Mouse (Mus musculus) CH12.LX (cell line): Measurements from ENCODE around the gene Slc13a2. TPM values are rescaled to one million over a fixed set of nuclear protein-coding genes. Genes with fewer than 3 reads are reported as not detected.

Experiments used
- DNase-seq: peaks from one replicate; pipeline ENCODE4 v3.0.0-alpha.2; 2013; ENCODE audit errors: extremely low read depth
- H3K27ac ChIP-seq: 2 replicates; pipeline ENCODE4 v1.5.1; 2012; ENCODE audit warnings: low read depth, mild to moderate bottlenecking, control low read depth, moderate library complexity; ENCODE audit not compliant: insufficient read depth
- H3K27me3 ChIP-seq: replicated peaks from 2 replicates; pipeline ENCODE3; 2012; ENCODE audit warnings: inconsistent platforms
- H3K36me3 ChIP-seq, 2 experiments: replicated peaks in 1 of 2; 2 replicates each; pipeline versions ENCODE3 to v1.6.1; 2012; ENCODE audit warnings: inconsistent platforms in 1 of 2, low read length in 1 of 2, mild to moderate bottlenecking in 1 of 2, mixed read lengths in 1 of 2, moderate library complexity in 1 of 2; ENCODE audit not compliant: control insufficient read depth in 1 of 2, insufficient read depth in 1 of 2
- H3K4me1 ChIP-seq, 2 experiments: 2 replicates each; pipeline ENCODE4 v1.6.1; 2012; ENCODE audit warnings: inconsistent platforms in 1 of 2, moderate library complexity in 1 of 2; ENCODE audit not compliant: insufficient read depth in 2 of 2, control insufficient read depth in 1 of 2
- H3K4me2 ChIP-seq: 2 replicates; pipeline ENCODE4 v1.6.1; 2012; ENCODE audit warnings: low read depth, mild to moderate bottlenecking, control low read depth; ENCODE audit not compliant: poor library complexity, insufficient read depth, severe bottlenecking
- H3K4me3 ChIP-seq, 3 experiments: fragments of 150-350 bp in 1 of 3; sonication (generic) in 1 of 3; replicated peaks in 1 of 3; 2 replicates each; pipeline versions ENCODE3 to v1.5.1; 2011 to 2012; ENCODE audit warnings: low read depth in 2 of 3, low read length in 2 of 3, mild to moderate bottlenecking in 2 of 3, moderate library complexity in 2 of 3, control low read depth in 1 of 3, improper control_type of control experiment in 1 of 3, inconsistent platforms in 1 of 3, mixed read lengths in 1 of 3; ENCODE audit not compliant: poor library complexity in 1 of 3
- H3K79me2 ChIP-seq: replicated peaks from 2 replicates; pipeline ENCODE4 v1.6.1; 2012; ENCODE audit warnings: mild to moderate bottlenecking, moderate library complexity; ENCODE audit not compliant: control insufficient read depth, poor library complexity, insufficient read depth, severe bottlenecking; ENCODE audit errors: extremely low read depth
- H3K9ac ChIP-seq: 2 replicates; pipeline ENCODE4 v1.6.1; 2012; ENCODE audit warnings: low read depth, mild to moderate bottlenecking, control low read depth, moderate library complexity; ENCODE audit not compliant: insufficient read depth
- H3K9me3 ChIP-seq: replicated peaks from 2 replicates; pipeline ENCODE3; 2012; ENCODE audit warnings: low read length, inconsistent platforms, mixed read lengths
- CHD1 ChIP-seq: IDR thresholded peaks from 2 replicates; pipeline ENCODE4 v1.6.1; 2012; ENCODE audit warnings: low read depth, low read length, improper control_type of control experiment, inconsistent platforms
- CHD2 ChIP-seq: IDR thresholded peaks from 2 replicates; pipeline ENCODE4 v1.6.1; 2011; ENCODE audit warnings: low read length, improper control_type of control experiment
- CTCF ChIP-seq, 2 experiments: IDR thresholded peaks in 1 of 2; conservative IDR thresholded peaks in 1 of 2; 2 replicates each; pipeline ENCODE4 v1.5.1; 2011 to 2012; ENCODE audit warnings: low read depth in 2 of 2, low read length in 2 of 2, improper control_type of control experiment in 1 of 2, inconsistent platforms in 1 of 2, mild to moderate bottlenecking in 1 of 2, moderate library complexity in 1 of 2
- EP300 ChIP-seq: IDR thresholded peaks from 2 replicates; pipeline ENCODE4 v1.6.1; 2011; ENCODE audit warnings: low read length, improper control_type of control experiment
- ETS1 ChIP-seq: conservative IDR thresholded peaks from 2 replicates; pipeline ENCODE4 v1.6.1; 2012; ENCODE audit warnings: low read depth, mild to moderate bottlenecking, inconsistent platforms, low read length, improper control_type of control experiment, moderate library complexity
- IRF4 ChIP-seq: IDR thresholded peaks from 2 replicates; pipeline ENCODE4 v1.6.1; 2014; ENCODE audit warnings: low read depth, mild to moderate bottlenecking, inconsistent platforms, low read length, improper control_type of control experiment
- JUN ChIP-seq: IDR thresholded peaks from 2 replicates; pipeline ENCODE4 v1.6.1; 2011; ENCODE audit warnings: low read depth, mild to moderate bottlenecking, low read length, improper control_type of control experiment, moderate library complexity; ENCODE audit not compliant: insufficient read depth
- KAT2A ChIP-seq: IDR thresholded peaks from 2 replicates; pipeline ENCODE4 v1.6.1; 2012; ENCODE audit warnings: low read length, improper control_type of control experiment, inconsistent platforms; ENCODE audit not compliant: insufficient replicate concordance
- MAFK ChIP-seq: IDR thresholded peaks from 2 replicates; pipeline ENCODE4 v1.6.1; 2011; ENCODE audit warnings: low read length, improper control_type of control experiment; ENCODE audit not compliant: insufficient replicate concordance
- MAX ChIP-seq: IDR thresholded peaks from 2 replicates; pipeline ENCODE4 v1.6.1; 2011; ENCODE audit warnings: low read length, improper control_type of control experiment
- MAZ ChIP-seq: IDR thresholded peaks from 2 replicates; pipeline ENCODE4 v1.6.1; 2012; ENCODE audit warnings: low read depth, mild to moderate bottlenecking, inconsistent platforms, low read length, improper control_type of control experiment, moderate library complexity
- MEF2A ChIP-seq: IDR thresholded peaks from 2 replicates; pipeline ENCODE4 v1.6.1; 2014; ENCODE audit warnings: low read depth, mild to moderate bottlenecking, inconsistent platforms, low read length, improper control_type of control experiment, borderline replicate concordance
- MXI1 ChIP-seq: IDR thresholded peaks from 2 replicates; pipeline ENCODE4 v1.6.1; 2011; ENCODE audit warnings: mild to moderate bottlenecking, low read depth, low read length, improper control_type of control experiment
- NELFE ChIP-seq: IDR thresholded peaks from 2 replicates; pipeline ENCODE4 v1.6.1; 2011; ENCODE audit warnings: low read depth, low read length, improper control_type of control experiment
- NRF1 ChIP-seq: IDR thresholded peaks from 2 replicates; pipeline ENCODE4 v1.6.1; 2014; ENCODE audit warnings: low read depth, mild to moderate bottlenecking, inconsistent platforms, low read length, improper control_type of control experiment, moderate library complexity
- POLR2A ChIP-seq: IDR thresholded peaks from 2 replicates; pipeline ENCODE4 v1.6.1; 2011; ENCODE audit warnings: low read depth, mild to moderate bottlenecking, improper control_type of control experiment, low read length
- RAD21 ChIP-seq: IDR thresholded peaks from 2 replicates; pipeline ENCODE4 v1.6.1; 2011; ENCODE audit warnings: low read depth, mild to moderate bottlenecking, low read length, improper control_type of control experiment, moderate library complexity
- SIN3A ChIP-seq: IDR thresholded peaks from 2 replicates; pipeline ENCODE4 v1.6.1; 2012; ENCODE audit warnings: low read length, improper control_type of control experiment, inconsistent platforms
- TCF12 ChIP-seq: IDR thresholded peaks from 2 replicates; pipeline ENCODE4 v1.6.1; 2014; ENCODE audit warnings: low read depth, mild to moderate bottlenecking, inconsistent platforms, low read length, improper control_type of control experiment
- USF2 ChIP-seq: conservative IDR thresholded peaks from 2 replicates; pipeline ENCODE4 v1.6.1; 2011; ENCODE audit warnings: low read depth, low read length, improper control_type of control experiment
- ZC3H11A ChIP-seq: IDR thresholded peaks from 2 replicates; pipeline ENCODE4 v1.6.1; 2012; ENCODE audit warnings: low read depth, mild to moderate bottlenecking, inconsistent platforms, low read length, improper control_type of control experiment
- ZKSCAN1 ChIP-seq: IDR thresholded peaks from 2 replicates; pipeline ENCODE4 v1.6.1; 2012; ENCODE audit warnings: low read depth, inconsistent platforms, low read length, improper control_type of control experiment, borderline replicate concordance
- ZMIZ1 ChIP-seq: IDR thresholded peaks from 2 replicates; pipeline ENCODE4 v1.6.1; 2012; ENCODE audit warnings: low read depth, mild to moderate bottlenecking, inconsistent platforms, low read length, improper control_type of control experiment
- ZNF384 ChIP-seq: IDR thresholded peaks from 2 replicates; pipeline ENCODE4 v1.6.1; 2012; ENCODE audit warnings: low read depth, low read length, improper control_type of control experiment, inconsistent platforms
- dilution Hi-C: fragments of 300-500 bp; cut with MboI; formaldehyde crosslinking; loops from 2 replicates; pipeline ENCODE4 v1.14.3; 2020; ENCODE audit warnings: low sequenced_read_pairs; ENCODE audit not compliant: extremely low pct_unique_long_range_greater_than_20kb, extremely low pct_ligation_motif_present
- in situ Hi-C: fragments of 300-500 bp; cut with MboI; formaldehyde crosslinking; loops from 3 replicates; pipeline ENCODE4 v1.14.3; 2019; ENCODE audit warnings: low sequenced_read_pairs, low pct_ligation_motif_present, low pct_unique_long_range_greater_than_20kb, mixed read lengths
- polyA plus RNA-seq: library from polyadenylated mRNA; unstranded; fragments of >175 nt; gene quantifications from 2 replicates; pipeline ENCODE4 v1.2.1, GENCODE M21; 2012; ENCODE audit warnings: low read depth; ENCODE audit not compliant: insufficient read length
- total RNA-seq, 2 experiments: library from RNA; depleted of rRNA; stranded (reverse); fragments of 300-350 nt in 1 of 2; fragments of >200 nt in 1 of 2; gene quantifications; 2 replicates each; pipeline ENCODE4 v1.2.3; 2012 to 2014

The Slc13a2 gene
- total and polyA plus RNA-seq, 3 experiments, result not detected

GRCm38 (mm10) chr11:78412324-78412850, 9.6 kb downstream of the Slc13a2 start:
- no peak overlapping the region for H3K27ac ChIP-seq
- H3K9me3 ChIP-seq, result no peaks in the 10 kb centered on the region
- H3K36me3 ChIP-seq, result no peaks in the 10 kb centered on the region
- DNase-seq, result no peak
- H3K4me3 ChIP-seq, result no peak overlapping the region
- dilution Hi-C loops (no loop called here), in situ Hi-C loops (no loop called here)
- H3K79me2 ChIP-seq, result no peaks in the 10 kb centered on the region
- H3K4me2 ChIP-seq, result no peak overlapping the region
- peaks cover 91% of the 10 kb centered on the region for H3K27me3 ChIP-seq
- TF ChIP-seq CHD1 (no peak), ZMIZ1 (no peak), POLR2A (no peak), SIN3A (no peak), ZKSCAN1 (no peak), ZNF384 (no peak), MAX (no peak), RAD21 (no peak), NRF1 (no peak), TCF12 (no peak), CTCF (conservative IDR thresholded peaks at IDR 0.05 in 1 of 2, IDR thresholded peaks at IDR 0.05 in 1 of 2; ENCODE audit: low read depth in 2 of 2, low read length in 2 of 2) (no peak), IRF4 (no peak), NELFE (no peak), MAFK (no peak), EP300 (no peak), JUN (no peak)
- H3K9ac ChIP-seq, result no peak overlapping the region
- H3K4me1 ChIP-seq, result no peaks in the 10 kb centered on the region

DNA sequence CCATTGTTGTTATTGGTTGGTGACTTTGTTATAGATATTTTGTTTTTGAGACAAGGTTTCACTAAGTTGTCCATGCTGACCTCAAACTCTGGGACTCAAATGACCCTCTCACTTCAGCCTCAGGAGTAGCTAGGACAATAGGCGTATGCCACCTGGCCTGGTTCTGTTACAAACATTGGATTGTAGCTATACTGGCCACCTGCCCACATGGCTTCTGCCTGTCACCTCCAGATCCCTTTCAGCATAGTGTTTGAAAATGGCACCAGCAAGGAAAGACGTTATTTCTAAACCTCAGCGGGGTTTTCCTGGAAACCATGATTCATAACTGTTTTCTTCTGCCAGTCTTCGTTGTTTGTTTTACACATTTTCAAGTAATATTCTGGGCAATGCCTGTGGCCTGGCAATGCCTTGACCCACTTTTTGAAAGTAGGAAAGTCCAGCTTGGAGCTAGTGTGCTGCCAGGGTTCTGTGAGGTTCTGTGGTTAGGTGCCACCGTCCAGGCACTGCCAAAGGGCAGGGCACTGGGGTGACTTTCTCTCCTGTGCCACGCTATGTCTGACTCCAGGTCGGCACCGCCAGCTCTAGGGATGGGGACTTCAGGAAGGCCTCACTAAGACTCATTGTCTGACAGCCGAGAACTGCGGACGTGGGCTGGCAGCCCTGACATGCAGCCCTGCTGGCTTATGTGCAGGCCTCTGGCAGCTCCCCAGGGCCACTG, 10.3 kb downstream of the Slc13a2 start:
- DNase-seq, result no peak
- H3K4me3 ChIP-seq, result no peak overlapping the region
- no peaks in the 10 kb centered on the region for H3K9me3 ChIP-seq
- no peak overlapping the region for H3K9ac ChIP-seq
- peaks cover 90% of the 10 kb centered on the region for H3K27me3 ChIP-seq
- H3K36me3 ChIP-seq, result no peaks in the 10 kb centered on the region
- no peak overlapping the region for H3K4me2 ChIP-seq
- H3K27ac ChIP-seq, result no peak overlapping the region
- dilution Hi-C loops, result no loop called here
- no peaks in the 10 kb centered on the region for H3K4me1 ChIP-seq
- TF ChIP-seq MAZ, result no peak
- no peak for TF ChIP-seq CHD2
- TF ChIP-seq MEF2A, result no peak
- TF ChIP-seq CHD1, result no peak
- TF ChIP-seq ZC3H11A, result no peak
- TF ChIP-seq EP300, result no peak
- no peak for TF ChIP-seq KAT2A
- TF ChIP-seq ETS1, result no peak
- no peak for TF ChIP-seq NRF1
- no peak for TF ChIP-seq CTCF (conservative IDR thresholded peaks at IDR 0.05 in 1 of 2, IDR thresholded peaks at IDR 0.05 in 1 of 2; ENCODE audit: low read depth in 2 of 2, low read length in 2 of 2)
- TF ChIP-seq POLR2A, result no peak
- TF ChIP-seq MXI1, result no peak
- no peak for TF ChIP-seq USF2
- TF ChIP-seq ZKSCAN1, result no peak
- TF ChIP-seq, all 38 proteins: peak for 0
- H3K79me2 ChIP-seq, result no peaks in the 10 kb centered on the region
- in situ Hi-C loops, result no loop called here
